Mouse (Mus musculus) bone marrow macrophage, adult 2 months (primary cell): ENCODE data around the gene Srsf2.

Experiments used
- CTCF ChIP-seq: IDR thresholded peaks from 2 replicates; pipeline ENCODE4 v1.5.1; 2012; ENCODE audit warnings: low read depth, mild to moderate bottlenecking, low read length, moderate library complexity
- POLR2A ChIP-seq: IDR thresholded peaks from 2 replicates; pipeline ENCODE4 v1.6.1; 2012; ENCODE audit warnings: mild to moderate bottlenecking, low read depth, low read length, borderline replicate concordance

DNA sequence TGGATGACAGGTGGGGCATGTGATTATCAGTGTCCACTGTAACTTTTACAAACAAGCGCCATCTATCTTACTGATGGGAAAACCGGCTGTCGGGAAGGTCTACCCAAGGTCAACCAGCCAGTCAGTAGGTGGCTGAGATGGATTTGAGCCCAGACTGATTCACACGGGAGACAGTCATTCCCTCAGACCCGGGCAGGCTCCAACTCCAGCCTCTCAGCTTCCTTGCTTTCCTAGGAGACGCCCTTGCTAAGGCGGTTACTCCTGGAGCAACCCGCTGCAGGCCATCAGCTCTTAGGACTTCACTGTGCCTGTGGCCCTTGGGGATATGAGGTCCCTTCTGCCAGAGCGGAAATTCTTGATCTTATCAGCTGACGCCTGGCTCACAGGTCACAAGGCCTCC, 11.6 kb upstream of the Srsf2 start:
- no peak for TF ChIP-seq CTCF
- TF ChIP-seq POLR2A: no peak
